Mouse (Mus musculus): ENCODE results near the gene Scaper. TPM values are rescaled to one million over a fixed set of nuclear protein-coding genes. Genes with fewer than 3 reads are reported as not detected.

The Scaper gene
- total RNA-seq (2022), result 1 to 10 TPM; 8.0 to 9.3 (median 8.8) TPM

GRCm38 (mm10) chr9:55937664-55938617 is at the start of gene Scaper:
Gene Scaper (minus strand): TSS chr9:55938119.
- DNase-seq (ENCODE audit: low spot score in 2 of 2), result peak; percentile 73 to 87

- DNase-seq (ENCODE audit: low spot score in 2 of 2), result no peak
These were observed 8.9 kb upstream of the Scaper start for GRCm38 (mm10) chr9:55946819-55947218.

- DNase-seq (ENCODE audit: low spot score in 2 of 2), result no peak
These were observed 3.4 kb upstream of the Scaper start for GRCm38 (mm10) chr9:55941356-55941755.

GRCm38 (mm10) chr9:55938618-55938985 is 683 bp upstream of the Scaper start:
- no peak for DNase-seq (ENCODE audit: low spot score in 2 of 2)

GRCm38 (mm10) chr9:55937224-55937663 is 675 bp downstream of the Scaper start:
- no peak for DNase-seq (ENCODE audit: low spot score in 2 of 2)

GRCm38 (mm10) chr9:55932482-55932881 is 5.4 kb downstream of the Scaper start:
- no peak for DNase-seq (ENCODE audit: low spot score in 2 of 2)

- no peak for DNase-seq (ENCODE audit: low spot score in 2 of 2)
These were observed 19.3 kb downstream of the Scaper start for GRCm38 (mm10) chr9:55918579-55918978.

- no peak for DNase-seq (ENCODE audit: low spot score in 2 of 2)
These were observed 21.2 kb downstream of the Scaper start for GRCm38 (mm10) chr9:55916751-55917150.

- DNase-seq (ENCODE audit: low spot score in 2 of 2), result no peak
These were observed 26.4 kb downstream of the Scaper start for GRCm38 (mm10) chr9:55911481-55911880.

- DNase-seq (ENCODE audit: low spot score in 2 of 2), result no peak
These were observed 35.0 kb downstream of the Scaper start for GRCm38 (mm10) chr9:55902964-55903363.

GRCm38 (mm10) chr9:55901588-55901987 is 36.3 kb downstream of the Scaper start:
- no peak for DNase-seq (ENCODE audit: low spot score in 2 of 2)

- DNase-seq (ENCODE audit: low spot score in 2 of 2), result no peak
These were observed 37.4 kb downstream of the Scaper start for GRCm38 (mm10) chr9:55900531-55900930.

GRCm38 (mm10) chr9:55878066-55878465 is 59.9 kb downstream of the Scaper start:
- DNase-seq (ENCODE audit: low spot score in 2 of 2), result no peak

- DNase-seq (ENCODE audit: low spot score in 2 of 2), result no peak
These were observed 148.5 kb downstream of the Scaper start for GRCm38 (mm10) chr9:55789442-55789841.

- no peak for DNase-seq (ENCODE audit: low spot score in 2 of 2)
These were observed 225.9 kb downstream of the Scaper start for GRCm38 (mm10) chr9:55712016-55712415.

GRCm38 (mm10) chr9:55710553-55710952 is 227.4 kb downstream of the Scaper start:
- DNase-seq (ENCODE audit: low spot score in 2 of 2), result no peak

GRCm38 (mm10) chr9:55706603-55707002 is 231.3 kb downstream of the Scaper start:
- no peak for DNase-seq (ENCODE audit: low spot score in 2 of 2)

- DNase-seq (ENCODE audit: low spot score in 2 of 2), result no peak
These were observed 242.6 kb downstream of the Scaper start for GRCm38 (mm10) chr9:55695307-55695706.

GRCm38 (mm10) chr9:55677099-55677498 is 260.8 kb downstream of the Scaper start:
- no peak for DNase-seq (ENCODE audit: low spot score in 2 of 2)

GRCm38 (mm10) chr9:55646444-55646843 is 291.5 kb downstream of the Scaper start:
- no peak for DNase-seq (ENCODE audit: low spot score in 2 of 2)

GRCm38 (mm10) chr9:55626990-55627389 is 310.9 kb downstream of the Scaper start:
- no peak for DNase-seq (ENCODE audit: low spot score in 2 of 2)

- no peak for DNase-seq (ENCODE audit: low spot score in 2 of 2)
These were observed 323.2 kb downstream of the Scaper start for GRCm38 (mm10) chr9:55614711-55615110.

- DNase-seq (ENCODE audit: low spot score in 2 of 2), result no peak
These were observed 328.2 kb downstream of the Scaper start for GRCm38 (mm10) chr9:55609751-55610150.
